8 mouse cellular contexts compared by ENCODE assay signal in the genomic region with DNA sequence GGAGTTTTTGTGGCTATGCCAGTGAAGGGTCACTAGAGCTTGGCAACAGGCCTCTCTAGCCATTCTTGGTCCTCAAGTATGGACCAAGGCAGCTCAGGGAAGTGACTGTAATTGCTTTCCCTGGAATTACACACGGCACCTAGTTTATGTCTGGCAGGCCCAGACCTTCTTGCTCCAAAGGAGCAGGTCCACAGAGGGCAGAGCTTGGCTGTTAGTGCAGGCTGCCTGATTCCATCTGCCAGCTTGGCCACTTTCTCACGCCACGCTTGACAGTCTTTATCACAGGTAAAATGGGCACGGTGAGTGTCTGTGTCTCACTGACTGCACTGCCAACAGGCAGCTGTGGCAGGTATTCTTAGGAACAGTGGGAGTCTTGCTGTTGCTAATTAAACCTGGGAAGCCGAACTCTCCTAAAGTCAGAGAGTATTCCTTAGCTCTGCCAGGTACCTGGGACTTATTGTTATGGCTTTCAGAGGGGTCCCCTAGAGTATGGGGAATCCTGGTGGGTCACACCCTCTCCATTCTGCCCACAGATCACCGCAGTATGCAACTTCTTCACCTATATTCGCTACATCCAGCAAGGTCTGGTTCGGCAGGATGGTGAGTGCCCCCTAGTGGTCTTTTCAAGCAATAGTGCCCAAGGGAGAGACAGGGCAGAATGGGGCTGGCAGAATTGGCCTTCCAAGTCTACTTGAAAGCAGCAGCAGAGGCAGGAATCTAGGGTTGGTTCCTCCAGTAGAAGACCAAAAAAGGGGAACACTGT. TPM values are rescaled to one million over a fixed set of nuclear protein-coding genes. Genes with fewer than 3 reads are reported as not detected.
DNase-seq lines count a peak whose midpoint lies in the region; ATAC-seq and TF ChIP-seq lines count a peak whose summit lies in the region.

No protein-coding gene starts in this region.

- CTCF ChIA-PET in Patski (lab: Charles Lee), result interaction anchor here (0.9 to 8.3 kb wide), 18 partner anchors 10 to 165 kb away, joined by 3 to 78 read pairs (median 4); a partner anchor contains a TSS

- POLR2A ChIA-PET in Patski (lab: Charles Lee), result interaction anchor here (1.4 kb wide), 1 partner anchor 10 kb away, joined by 4 read pairs; no protein-coding TSS in a partner anchor

- no peak for TF ChIP-seq CTCF in Patski (IDR thresholded peaks at IDR 0.05)

- ATAC-seq in Patski, result peak; percentile 36

- in situ Hi-C loops in Patski (cut with MboI; ENCODE audit: low pct_unique_long_range_greater_than_20kb), result no loop called here

- peak; percentile 33 to 56 for DNase-seq in CD8-positive naive resting alpha-beta T cell, adult 2 months (ENCODE audit: low read depth in 2 of 2, low spot score in 2 of 2)
- no peak for DNase-seq in Patski (ENCODE audit: low read depth, low spot score)
- peak; percentile 85 for DNase-seq in embryo, embryonic 10.5 days (ENCODE audit: low spot score)
- peak; percentile 59 to 71 for DNase-seq in heart, postnatal 36 days
- peak; percentile 69 to 70 for DNase-seq in layer of hippocampus, postnatal 10 days (ENCODE audit: low spot score in 2 of 2)
- peak; percentile 71 for DNase-seq in lung, postnatal 14 days
- DNase-seq in retina, postnatal 7 days (ENCODE audit: low read depth, low spot score), result peak; percentile 46
- no peak for DNase-seq in urinary bladder, adult 18-20 months (ENCODE audit: low spot score in 2 of 2)

- intact Hi-C loops in heart, postnatal 36 days (cut with DNase I), result loop anchor here (2.0 kb wide), 1 partner anchor 117 kb away; no protein-coding TSS in a partner anchor

- no peaks in the 10 kb centered on the region for H3K27me3 ChIP-seq in Patski

RNA-seq across cellular contexts. Expression of a gene that starts 8.0 kb away (rescaled TPM):
- polyA plus RNA-seq in Patski (2021), result 227 TPM
- total RNA-seq in heart, postnatal 36 days (2021), result 10 to 100 TPM; 37.8 to 39.8 TPM
- total RNA-seq in layer of hippocampus, postnatal 10 days (2021), result 10 to 100 TPM; 49.1 to 54.6 TPM

RNA-seq across cellular contexts. Expression of a gene that starts 31.9 kb away (rescaled TPM):
- 0.71 TPM for polyA plus RNA-seq in Patski (2021)
- total RNA-seq in heart, postnatal 36 days (2021), result 1 to 10 TPM; 7.9 to 8.7 TPM
- 10 to 100 TPM; 13.9 to 14.5 TPM for total RNA-seq in layer of hippocampus, postnatal 10 days (2021)

RNA-seq across cellular contexts. Expression of a gene that starts 32.0 kb away (rescaled TPM):
- not detected for polyA plus RNA-seq in Patski (2021)
- total RNA-seq in heart, postnatal 36 days (2021), result under 1 TPM; 0.11 to 0.14 TPM
- total RNA-seq in layer of hippocampus, postnatal 10 days (2021), result 1 to 10 TPM; 1.9 to 3.0 TPM

RNA-seq across cellular contexts. Expression of a gene that starts 53.0 kb away (rescaled TPM):
- polyA plus RNA-seq in Patski (2021), result 2,141 TPM
- 1,000 to 10,000 TPM; 2,889 to 3,152 TPM for total RNA-seq in heart, postnatal 36 days (2021)
- 1,000 to 10,000 TPM; 2,066 to 2,109 TPM for total RNA-seq in layer of hippocampus, postnatal 10 days (2021)

Comparison
In these comparisons a context has a peak if more than half of its experiments do, and no peak if none do; other contexts are left out.
1. DNase-seq: peak in CD8-positive naive resting alpha-beta T cell, adult 2 months (2 of 2), embryo, embryonic 10.5 days (single experiment), heart, postnatal 36 days (2 of 2), layer of hippocampus, postnatal 10 days (2 of 2), lung, postnatal 14 days (single experiment) and retina, postnatal 7 days (single experiment); none in Patski (single experiment) and urinary bladder, adult 18-20 months (0 of 2).